ENCODE assay signal across 15 mouse cellular contexts in genomic region chr14:108279630-108280029, GRCm38 (mm10).
"Had no signal": no experiment of that assay in that cellular context is flagged by ENCODE, and none has a peak within 500 bp of the region (broad histone marks: within the 10 kb centered on the region; RNA-seq: fewer than 3 reads in every experiment).

No protein-coding gene starts in this region.

- H3K27me3 ChIP-seq: neural tube, embryonic 12.5 days; neural tube, embryonic 13.5 days; neural tube, embryonic 15.5 days; stomach, embryonic 15.5 days had no signal

- H3K9ac ChIP-seq: neural tube, embryonic 12.5 days; neural tube, embryonic 13.5 days; neural tube, embryonic 15.5 days; stomach, embryonic 15.5 days had no signal

- H3K36me3 ChIP-seq: neural tube, embryonic 12.5 days; neural tube, embryonic 13.5 days; neural tube, embryonic 15.5 days; stomach, embryonic 15.5 days had no signal

- DNase-seq: retina, postnatal 1 day; right cerebral cortex, adult 18-20 months; right cerebral cortex, postnatal 14 days; right cerebral cortex, postnatal 4 days; spleen, adult 18-20 months; thymus, adult 2 months; thymus, postnatal 14 days; thymus, postnatal 25 days; thymus, postnatal 36 days; thymus, postnatal 4 days had no signal

- H3K9me3 ChIP-seq: neural tube, embryonic 12.5 days; neural tube, embryonic 13.5 days; neural tube, embryonic 15.5 days; stomach, embryonic 15.5 days had no signal

- H3K27ac ChIP-seq: neural tube, embryonic 12.5 days; neural tube, embryonic 13.5 days; neural tube, embryonic 15.5 days; stomach, embryonic 15.5 days; stomach, postnatal 0 days had no signal

- H3K4me2 ChIP-seq: neural tube, embryonic 12.5 days; neural tube, embryonic 13.5 days; neural tube, embryonic 15.5 days; stomach, embryonic 15.5 days had no signal

- H3K4me3 ChIP-seq: neural tube, embryonic 12.5 days; neural tube, embryonic 13.5 days; neural tube, embryonic 15.5 days; stomach, embryonic 15.5 days had no signal

- H3K4me1 ChIP-seq: neural tube, embryonic 12.5 days; neural tube, embryonic 13.5 days; neural tube, embryonic 15.5 days; stomach, embryonic 15.5 days had no signal
